Mouse (Mus musculus) embryo, embryonic 10 days (tissue): ENCODE measurements around the gene Gba.

Experiments
- DNase-seq: peaks from one replicate; pipeline ENCODE4 v3.0.0-alpha.2; 2015; ENCODE audit warnings: low spot score

The Gba gene

GRCm38 (mm10) chr3:89183058-89183958 is 19.4 kb upstream of the Gba start, which contains the start of gene Fam189b:
TSS of gene Fam189b (plus strand) at chr3:89183143.
- peak; percentile 93 for DNase-seq

- DNase-seq, result no peak
These were observed 18.8 kb upstream of the Gba start for GRCm38 (mm10) chr3:89183959-89184315.

GRCm38 (mm10) chr3:89187197-89187596 is 15.5 kb upstream of the Gba start:
- no peak for DNase-seq

GRCm38 (mm10) chr3:89187690-89188477 is 14.8 kb upstream of the Gba start:
- no peak for DNase-seq

GRCm38 (mm10) chr3:89188478-89188875 is 14.3 kb upstream of the Gba start:
- no peak for DNase-seq

GRCm38 (mm10) chr3:89190436-89190835 is 12.3 kb upstream of the Gba start:
- DNase-seq, result no peak

GRCm38 (mm10) chr3:89193351-89193750 is 9.4 kb upstream of the Gba start:
- no peak for DNase-seq

- no peak for DNase-seq
These were observed 8.9 kb upstream of the Gba start for GRCm38 (mm10) chr3:89193853-89194252.

- DNase-seq, result peak; percentile 96
These were observed 6.5 kb upstream of the Gba start for GRCm38 (mm10) chr3:89195979-89196877.

GRCm38 (mm10) chr3:89199839-89200238 is 2.9 kb upstream of the Gba start:
- no peak for DNase-seq

- no peak for DNase-seq
These were observed 400 bp downstream of the Gba start for GRCm38 (mm10) chr3:89203142-89203514.

GRCm38 (mm10) chr3:89206079-89206478 is 3.4 kb downstream of the Gba start:
- DNase-seq, result no peak

GRCm38 (mm10) chr3:89206695-89207094 is 4.0 kb downstream of the Gba start:
- no peak for DNase-seq

- DNase-seq, result no peak
These were observed 5.4 kb downstream of the Gba start for GRCm38 (mm10) chr3:89208075-89208657.

GRCm38 (mm10) chr3:89208736-89209135 is 6.0 kb downstream of the Gba start:
- no peak for DNase-seq

GRCm38 (mm10) chr3:89209731-89210130 is 7.0 kb downstream of the Gba start:
- DNase-seq, result no peak

GRCm38 (mm10) chr3:89210162-89210561 is 7.4 kb downstream of the Gba start:
- DNase-seq, result no peak

GRCm38 (mm10) chr3:89210731-89211130 is 8.0 kb downstream of the Gba start:
- no peak for DNase-seq

GRCm38 (mm10) chr3:89213803-89214530 is 11.2 kb downstream of the Gba start:
- DNase-seq, result peak; percentile 98

- DNase-seq, result peak; percentile 72
These were observed 12.1 kb downstream of the Gba start, which contains the start of gene Thbs3 for GRCm38 (mm10) chr3:89214681-89215411. TSS of gene Thbs3 (plus strand) at chr3:89215180.
